ENCODE assay signal across 13 mouse cellular contexts in the genomic region with DNA sequence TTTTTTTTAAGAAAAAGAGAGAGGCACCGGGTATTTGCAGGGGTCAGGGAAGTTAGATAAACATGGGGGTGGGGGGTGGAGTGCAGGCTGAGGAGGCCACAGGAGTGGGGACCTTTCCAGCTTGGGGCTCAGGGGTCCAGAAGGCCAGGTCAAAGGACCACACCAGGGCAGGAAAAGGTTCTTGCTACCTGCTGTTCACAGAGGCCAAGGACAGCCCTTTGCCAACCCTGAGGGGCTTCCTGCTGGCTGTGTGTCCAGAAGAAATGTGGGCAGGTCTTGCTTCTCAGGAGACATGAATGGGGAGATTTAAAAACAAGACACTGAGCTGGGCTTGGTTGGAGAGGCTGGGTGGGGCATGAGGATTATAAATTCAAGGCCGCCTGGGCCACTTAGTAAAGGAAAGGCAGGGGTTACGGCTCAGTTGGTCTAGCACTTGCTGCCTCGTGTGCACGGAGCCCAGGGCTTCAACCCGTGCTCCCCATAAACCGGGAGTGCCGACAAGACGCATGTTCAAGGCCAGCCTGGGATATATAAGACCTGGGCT. TPM values are rescaled to one million over a fixed set of nuclear protein-coding genes. Genes with fewer than 3 reads are reported as not detected.
DNase-seq lines count a peak whose midpoint lies in the region; ATAC-seq and TF ChIP-seq lines count a peak whose summit lies in the region.
"Had no signal": no experiment of that assay in that cellular context is flagged by ENCODE, and none has a peak within 500 bp of the region (broad histone marks: within the 10 kb centered on the region; RNA-seq: fewer than 3 reads in every experiment).

No protein-coding gene starts in this region.

- WGBS in forebrain, postnatal 0 days = 29% methylated on average over 9 of the region's 9 CpGs
- WGBS in midbrain, embryonic 13.5 days = 35% methylated on average over 9 of the region's 9 CpGs

- no peaks in the 10 kb centered on the region for H3K9me3 ChIP-seq in forebrain, postnatal 0 days (ENCODE audit: low read length)
- peaks cover 3% of the 10 kb centered on the region; the same call in 1 of the 2 replicates for H3K9me3 ChIP-seq in midbrain, embryonic 13.5 days

- no peak overlapping the region for H3K4me2 ChIP-seq in forebrain, postnatal 0 days (ENCODE audit: low read depth)
- H3K4me2 ChIP-seq in midbrain, embryonic 13.5 days (replicated peaks) = no peak overlapping the region
- H3K4me2 ChIP-seq: limb, embryonic 13.5 days had no signal

- 0 out of 2 replicates have a peak, but pooled peaks cover 8% of the 10 kb centered on the region for H3K36me3 ChIP-seq in forebrain, postnatal 0 days (ENCODE audit: insufficient read depth)
- peaks cover 23% of the 10 kb centered on the region for H3K36me3 ChIP-seq in midbrain, embryonic 13.5 days
- H3K36me3 ChIP-seq: limb, embryonic 13.5 days had no signal

- no peak overlapping the region for H3K4me3 ChIP-seq in forebrain, postnatal 0 days (ENCODE audit: low read depth, low read length)
- no peak overlapping the region for H3K4me3 ChIP-seq in midbrain, embryonic 13.5 days (replicated peaks)
- H3K4me3 ChIP-seq: heart, adult 2 months; limb, embryonic 13.5 days; myocyte had no signal

- DNase-seq in R1 (ENCODE audit: low read depth, low spot score) = peak; percentile 66
- DNase-seq in embryo, embryonic 11 days = peak; percentile 36
- DNase-seq in forebrain, postnatal 0 days = no peak
- DNase-seq in cerebellum, postnatal 10 days = no peak
- DNase-seq in thymus, postnatal 36 days = no peak
- DNase-seq in lung, adult 18-20 months = no peak
- DNase-seq: heart, adult 2 months; kidney, postnatal 10 days; layer of hippocampus, postnatal 36 days; spleen, adult 18-20 months had no signal

- H3K27ac ChIP-seq in forebrain, postnatal 0 days (ENCODE audit: low read depth, low read length) = peak overlapping the region; percentile 45
- peak overlapping the region; percentile 68 for H3K27ac ChIP-seq in midbrain, embryonic 13.5 days
- H3K27ac ChIP-seq: heart, adult 2 months; limb, embryonic 13.5 days had no signal

- ATAC-seq in forebrain, postnatal 0 days = no peak
- ATAC-seq in midbrain, embryonic 13.5 days = no peak

- 0 out of 2 replicates have a peak, but pooled peaks cover 3% of the 10 kb centered on the region for H3K4me1 ChIP-seq in forebrain, postnatal 0 days (ENCODE audit: insufficient read depth)
- H3K4me1 ChIP-seq in midbrain, embryonic 13.5 days (replicated peaks) = peaks cover 15% of the 10 kb centered on the region

- no peak overlapping the region for H3K9ac ChIP-seq in forebrain, postnatal 0 days
- H3K9ac ChIP-seq in midbrain, embryonic 13.5 days (replicated peaks) = no peak overlapping the region
- H3K9ac ChIP-seq: limb, embryonic 13.5 days had no signal

- H3K27me3 ChIP-seq in forebrain, postnatal 0 days (ENCODE audit: insufficient read depth, low read length) = no peaks in the 10 kb centered on the region
- H3K27me3 ChIP-seq in midbrain, embryonic 13.5 days = no peaks in the 10 kb centered on the region

- TF ChIP-seq CTCF in forebrain, postnatal 0 days (IDR thresholded peaks at IDR 0.05; ENCODE audit: low read depth) = no peak

RNA-seq across cellular contexts. Expression of a gene that starts 41.1 kb away (rescaled TPM):
- 49.7 and 51.5 TPM in 2 replicates for total RNA-seq in forebrain, postnatal 0 days (2014; rRNA removed)
- 36.3 and 38.7 TPM in 2 replicates for polyA plus RNA-seq in forebrain, postnatal 0 days (2015; fragmentation: Nextera tagmentation; extraction: Ambion mirVana)
- polyA plus RNA-seq in midbrain, embryonic 13.5 days (2015; fragmentation: Nextera tagmentation; extraction: Ambion mirVana) = 52.3 and 56.8 TPM in 2 replicates

RNA-seq across cellular contexts. Expression of a gene that starts 52.4 kb away (rescaled TPM):
- 11.7 and 14.1 TPM in 2 replicates for total RNA-seq in forebrain, postnatal 0 days (2014; rRNA removed)
- 4.6 and 6.2 TPM in 2 replicates for polyA plus RNA-seq in forebrain, postnatal 0 days (2015; fragmentation: Nextera tagmentation; extraction: Ambion mirVana)
- polyA plus RNA-seq in midbrain, embryonic 13.5 days (2015; fragmentation: Nextera tagmentation; extraction: Ambion mirVana) = 5.3 and 6.0 TPM in 2 replicates

Comparison
In these comparisons a context has a peak if more than half of its experiments do, and no peak if none do; other contexts are left out.
1. DNase-seq: peak in R1 (single experiment) and embryo, embryonic 11 days (single experiment); none in forebrain, postnatal 0 days (single experiment), cerebellum, postnatal 10 days (0 of 2), thymus, postnatal 36 days (0 of 2) and lung, adult 18-20 months (0 of 2).